Mouse (Mus musculus): ENCODE data around the gene Rasgef1b. TPM values are rescaled to one million over a fixed set of nuclear protein-coding genes. Genes with fewer than 3 reads are reported as not detected.

Rasgef1b gene
- polyA plus RNA-seq, 1 experiment from 2014 or later = 3.6 TPM

GRCm38 (mm10) chr5:99291084-99291830, 437.6 kb downstream of the Rasgef1b start:
- no peak overlapping the region for H3K4me2 ChIP-seq (replicated peaks; ENCODE audit: low read depth)
- H3K36me3 ChIP-seq (ENCODE audit: control insufficient read depth, insufficient read depth) = no peaks in the 10 kb centered on the region
- H3K9me3 ChIP-seq (ENCODE audit: control insufficient read depth) = no peaks in the 10 kb centered on the region
- H3K27me3 ChIP-seq (replicated peaks; ENCODE audit: control insufficient read depth, insufficient read depth, low read length) = no peaks in the 10 kb centered on the region
- H3K4me3 ChIP-seq (ENCODE audit: low read depth, low read length) = no peak overlapping the region
- no peak for ATAC-seq
- no peak overlapping the region for H3K9ac ChIP-seq (ENCODE audit: low read depth, low read length)
- no peak for TF ChIP-seq CTCF (IDR thresholded peaks at IDR 0.05; ENCODE audit: low read depth)
- no peak overlapping the region for H3K27ac ChIP-seq (ENCODE audit: low read depth, low read length)
- H3K4me1 ChIP-seq (replicated peaks; ENCODE audit: control insufficient read depth, insufficient read depth, low read length) = no peaks in the 10 kb centered on the region
- WGBS = 73% methylated on average over 12 of the region's 12 CpGs

GRCm38 (mm10) chr5:99288262-99288661, 440.6 kb downstream of the Rasgef1b start:
- no peak overlapping the region for H3K4me2 ChIP-seq (replicated peaks; ENCODE audit: low read depth)
- H3K9ac ChIP-seq (ENCODE audit: low read depth, low read length) = no peak overlapping the region
- WGBS = 90% methylated on average over 4 of the region's 4 CpGs

GRCm38 (mm10) chr5:99287647-99288185, 441.1 kb downstream of the Rasgef1b start:
- no peak overlapping the region for H3K4me2 ChIP-seq (replicated peaks; ENCODE audit: low read depth)
- no peaks in the 10 kb centered on the region for H3K27me3 ChIP-seq (replicated peaks; ENCODE audit: control insufficient read depth, insufficient read depth, low read length)
- no peaks in the 10 kb centered on the region for H3K4me1 ChIP-seq (replicated peaks; ENCODE audit: control insufficient read depth, insufficient read depth, low read length)
- H3K9me3 ChIP-seq (ENCODE audit: control insufficient read depth) = no peaks in the 10 kb centered on the region
- 90% methylated on average over 6 of the region's 6 CpGs for WGBS
- no peak overlapping the region for H3K27ac ChIP-seq (ENCODE audit: low read depth, low read length)
- ATAC-seq = no peak
- no peak for TF ChIP-seq CTCF (IDR thresholded peaks at IDR 0.05; ENCODE audit: low read depth)
- H3K9ac ChIP-seq (ENCODE audit: low read depth, low read length) = no peak overlapping the region
- no peak overlapping the region for H3K4me3 ChIP-seq (ENCODE audit: low read depth, low read length)
- no peaks in the 10 kb centered on the region for H3K36me3 ChIP-seq (ENCODE audit: control insufficient read depth, insufficient read depth)

More at GRCm38 (mm10) chr5:99288262-99288661, 440.6 kb downstream of the Rasgef1b start:
- no peak for TF ChIP-seq CTCF (IDR thresholded peaks at IDR 0.05; ENCODE audit: low read depth)
- Histone ChIP-seq H3K4me3 (ENCODE audit: low read depth, low read length) (no peak overlapping the region), H3K36me3 (ENCODE audit: control insufficient read depth, insufficient read depth) (no peaks in the 10 kb centered on the region), H3K27ac (ENCODE audit: low read depth, low read length) (no peak overlapping the region), H3K9me3 (ENCODE audit: control insufficient read depth) (no peaks in the 10 kb centered on the region), H3K4me1 (replicated peaks; ENCODE audit: control insufficient read depth, insufficient read depth, low read length) (no peaks in the 10 kb centered on the region), H3K27me3 (replicated peaks; ENCODE audit: control insufficient read depth, insufficient read depth, low read length) (no peaks in the 10 kb centered on the region)
- ATAC-seq = no peak

- Histone ChIP-seq H3K36me3 (ENCODE audit: control insufficient read depth, insufficient read depth) (no peaks in the 10 kb centered on the region), H3K27ac (ENCODE audit: low read depth, low read length) (no peak overlapping the region), H3K4me3 (ENCODE audit: low read depth, low read length) (no peak overlapping the region), H3K27me3 (replicated peaks; ENCODE audit: control insufficient read depth, insufficient read depth, low read length) (no peaks in the 10 kb centered on the region), H3K9me3 (ENCODE audit: control insufficient read depth) (no peaks in the 10 kb centered on the region), H3K4me1 (replicated peaks; ENCODE audit: control insufficient read depth, insufficient read depth, low read length) (no peaks in the 10 kb centered on the region), H3K9ac (ENCODE audit: low read depth, low read length) (no peak overlapping the region), H3K4me2 (replicated peaks; ENCODE audit: low read depth) (no peak overlapping the region)
- ATAC-seq = no peak
- WGBS = 50% methylated on average over 6 of the region's 6 CpGs
- no peak for TF ChIP-seq CTCF (IDR thresholded peaks at IDR 0.05; ENCODE audit: low read depth)
These were observed 442.3 kb downstream of the Rasgef1b start for GRCm38 (mm10) chr5:99286575-99286974.

GRCm38 (mm10) chr5:99286024-99286423, 442.8 kb downstream of the Rasgef1b start:
- no peak for ATAC-seq

GRCm38 (mm10) chr5:99284369-99284768, 444.5 kb downstream of the Rasgef1b start:
- TF ChIP-seq CTCF (IDR thresholded peaks at IDR 0.05; ENCODE audit: low read depth) = no peak
- H3K27ac ChIP-seq (ENCODE audit: low read depth, low read length) = no peak overlapping the region
- no peak overlapping the region for H3K9ac ChIP-seq (ENCODE audit: low read depth, low read length)
- WGBS = 38% methylated on average over 7 of the region's 7 CpGs
- no peak overlapping the region for H3K4me2 ChIP-seq (replicated peaks; ENCODE audit: low read depth)
- no peaks in the 10 kb centered on the region for H3K4me1 ChIP-seq (replicated peaks; ENCODE audit: control insufficient read depth, insufficient read depth, low read length)
- no peak overlapping the region for H3K4me3 ChIP-seq (ENCODE audit: low read depth, low read length)
- ATAC-seq = peak; percentile 91
- H3K27me3 ChIP-seq (replicated peaks; ENCODE audit: control insufficient read depth, insufficient read depth, low read length) = no peaks in the 10 kb centered on the region
- H3K36me3 ChIP-seq (ENCODE audit: control insufficient read depth, insufficient read depth) = no peaks in the 10 kb centered on the region
- H3K9me3 ChIP-seq (ENCODE audit: control insufficient read depth) = no peaks in the 10 kb centered on the region

More at GRCm38 (mm10) chr5:99286024-99286423, 442.8 kb downstream of the Rasgef1b start:
- Histone ChIP-seq H3K4me1 (replicated peaks; ENCODE audit: control insufficient read depth, insufficient read depth, low read length) (no peaks in the 10 kb centered on the region), H3K9me3 (ENCODE audit: control insufficient read depth) (no peaks in the 10 kb centered on the region), H3K4me2 (replicated peaks; ENCODE audit: low read depth) (no peak overlapping the region), H3K9ac (ENCODE audit: low read depth, low read length) (no peak overlapping the region), H3K4me3 (ENCODE audit: low read depth, low read length) (no peak overlapping the region), H3K36me3 (ENCODE audit: control insufficient read depth, insufficient read depth) (no peaks in the 10 kb centered on the region), H3K27me3 (replicated peaks; ENCODE audit: control insufficient read depth, insufficient read depth, low read length) (no peaks in the 10 kb centered on the region), H3K27ac (ENCODE audit: low read depth, low read length) (no peak overlapping the region)
- WGBS = 52% methylated on average over 6 of the region's 6 CpGs
- TF ChIP-seq CTCF (IDR thresholded peaks at IDR 0.05; ENCODE audit: low read depth) = no peak
